Mouse (Mus musculus): ENCODE results near the gene Clca2.

GRCm38 (mm10) chr3:145032676-145033075 lies 66.6 kb downstream of the Clca2 start, which contains the start of gene Clca1:
- TF ChIP-seq CTCF (IDR thresholded peaks at IDR 0.05; ENCODE audit: insufficient read depth, low read depth, low read length), result no peak
- TF ChIP-seq POLR2A (IDR thresholded peaks at IDR 0.05; ENCODE audit: insufficient read depth, low read depth, low read length), result no peak
